Mouse (Mus musculus) adrenal gland, postnatal 4 days (tissue): ENCODE results near the gene Aip. TPM values are rescaled to one million over a fixed set of nuclear protein-coding genes. Genes with fewer than 3 reads are reported as not detected.

Experiments
- DNase-seq, 2 experiments: peaks; one replicate each; pipeline ENCODE4 v3.0.0; 2021 to 2022; ENCODE audit warnings: low spot score in 2 of 2, mixed read lengths in 2 of 2
- long read RNA-seq, 2 experiments: library from polyadenylated mRNA; stranded (forward); transcript quantifications; one replicate each; pipeline ENCODE4 v2.0.0; 2021
- total RNA-seq, 2 experiments: library from RNA; stranded (reverse); gene quantifications; 2 replicates each; pipeline ENCODE4 v1.2.3; 2021

The Aip gene
- total RNA-seq: 10 to 100 TPM; 86.1 to 88.5 TPM
- long read RNA-seq, experiment 1, transcript Aip-201 (6 exons, 1,261 nt): major isoform, 65 of 74 reads
- long read RNA-seq, experiment 1, partial matches to known transcripts: 4 of 74 reads
- long read RNA-seq, experiment 1, other reads (novel, unspliced or antisense): 4 of 74 reads
- long read RNA-seq, experiment 2, transcript Aip-201 (6 exons, 1,261 nt): major isoform, 68 of 89 reads
- long read RNA-seq, experiment 2, partial matches to known transcripts: 7 of 89 reads
- long read RNA-seq, experiment 2, other reads (novel, unspliced or antisense): 10 of 89 reads

DNA sequence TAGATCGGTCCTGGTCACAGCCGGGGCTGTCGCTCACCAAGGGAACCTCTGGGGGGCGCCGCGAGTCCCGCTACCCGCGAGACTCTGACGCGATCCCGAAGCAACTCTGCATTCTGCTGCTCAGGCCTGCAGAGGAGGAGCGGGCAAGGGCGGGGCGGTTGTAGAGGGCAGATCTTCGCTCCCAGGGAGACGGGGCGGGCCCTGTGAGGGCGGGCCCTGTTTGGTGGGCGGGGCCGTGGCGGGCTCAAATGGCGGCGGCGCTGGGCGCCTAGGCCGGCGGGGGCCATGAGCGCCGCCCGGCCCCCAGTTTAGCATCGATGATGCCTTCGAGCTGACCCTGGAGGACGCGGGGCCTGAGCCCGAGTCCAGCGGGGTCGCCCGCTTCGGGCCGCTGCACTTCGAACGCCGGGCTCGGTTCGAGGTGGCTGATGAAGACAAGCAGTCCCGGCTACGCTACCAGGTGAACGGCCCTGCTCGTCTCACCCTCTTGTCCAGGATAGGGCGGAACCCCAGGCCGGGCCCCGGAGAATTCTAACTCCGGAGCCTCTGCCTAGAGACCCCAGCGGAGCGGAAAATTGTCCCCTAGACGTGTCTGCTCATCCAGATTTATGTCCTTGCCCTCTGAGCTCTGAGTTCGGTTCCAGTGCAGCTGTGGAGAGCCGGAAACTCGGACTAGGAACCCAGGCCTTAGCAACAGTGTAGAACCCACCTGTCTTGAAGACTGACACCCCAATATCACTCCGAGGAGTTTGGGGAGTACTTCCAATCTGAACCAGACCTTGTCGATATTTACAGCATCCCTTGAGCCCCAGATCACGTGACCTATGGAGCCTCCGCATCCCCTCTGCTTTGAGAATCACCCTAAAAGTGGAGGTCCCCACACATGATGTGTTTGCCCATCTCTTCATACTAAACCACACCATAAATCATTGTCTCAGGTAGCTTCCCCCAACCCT, at the start of gene Aip:
Gene Aip (minus strand): TSS at position 118 of the 956 bp plus-strand sequence.
- peak; percentile 88 to 98 for DNase-seq

GRCm38 (mm10) chr19:4172925-4173324, 47.3 kb upstream of the Aip start:
- DNase-seq: no peak

DNA sequence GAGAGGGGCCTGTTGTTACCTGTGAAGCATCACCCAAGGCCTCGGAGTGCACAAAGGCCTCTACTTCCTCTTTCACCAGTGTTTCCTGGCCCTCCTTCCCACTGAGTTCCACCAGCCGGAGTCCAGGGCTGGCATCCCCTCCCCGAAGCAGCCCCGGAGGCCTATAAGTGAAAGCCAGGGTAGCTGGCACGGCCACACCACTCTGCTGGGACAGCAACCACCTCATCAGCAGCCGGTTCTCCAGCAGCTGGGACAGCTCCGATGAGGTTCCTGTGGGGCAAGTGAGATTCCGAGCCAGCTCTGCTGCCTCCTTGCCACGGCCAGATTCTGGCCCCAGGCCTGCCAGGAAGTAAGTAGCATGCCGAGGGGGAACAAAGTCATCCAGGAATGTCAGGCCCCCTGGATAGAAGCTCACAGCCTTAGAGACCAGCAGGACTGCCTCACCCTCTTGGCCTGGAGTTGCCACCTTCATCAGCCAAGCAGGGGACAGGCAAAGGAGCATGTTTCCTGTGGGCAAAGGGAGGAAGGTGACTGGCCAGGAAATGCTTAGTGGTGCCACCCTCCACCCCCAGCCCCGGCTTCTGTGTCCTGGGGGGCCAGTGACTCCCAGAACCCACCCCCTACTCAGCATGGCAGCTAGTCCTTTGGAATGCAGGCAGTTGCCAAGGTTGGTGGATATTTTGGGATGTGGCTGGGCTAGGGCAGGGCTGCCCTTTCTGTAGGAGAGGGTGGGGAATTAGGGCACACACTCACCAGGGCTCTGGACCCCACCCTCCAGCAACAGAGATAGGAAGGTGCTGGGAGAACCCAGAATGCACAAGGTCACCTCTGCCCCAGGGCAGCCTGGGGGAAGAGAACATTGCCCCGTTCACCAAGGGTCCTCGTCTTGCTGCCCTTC, 46.0 kb upstream of the Aip start:
- no peak for DNase-seq

GRCm38 (mm10) chr19:4170723-4171392, 45.2 kb upstream of the Aip start:
- DNase-seq: no peak

DNA sequence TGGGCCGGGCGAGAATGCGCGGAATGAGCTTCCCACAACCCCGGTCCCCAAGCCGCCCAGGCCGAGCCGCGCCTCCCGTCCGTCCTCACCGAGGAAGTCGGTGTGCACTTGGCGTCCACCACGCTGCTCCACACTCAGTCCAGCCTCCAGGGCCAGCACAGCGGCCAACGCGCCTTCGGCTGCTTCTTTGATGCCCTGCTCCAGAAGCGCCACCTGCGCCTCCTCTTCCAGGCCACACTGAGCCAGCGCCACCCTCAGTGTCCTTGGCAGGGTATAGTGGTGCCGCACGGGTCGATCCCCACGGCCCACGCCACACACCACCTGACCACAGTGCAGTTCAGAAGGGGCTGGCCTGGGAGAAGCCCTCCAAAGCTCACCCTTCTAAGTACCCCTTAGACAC, 44.2 kb upstream of the Aip start:
- DNase-seq: no peak

GRCm38 (mm10) chr19:4169378-4169784, 43.7 kb upstream of the Aip start:
- peak; percentile 99 for DNase-seq

GRCm38 (mm10) chr19:4166678-4167476, 41.2 kb upstream of the Aip start:
- DNase-seq: no peak

DNA sequence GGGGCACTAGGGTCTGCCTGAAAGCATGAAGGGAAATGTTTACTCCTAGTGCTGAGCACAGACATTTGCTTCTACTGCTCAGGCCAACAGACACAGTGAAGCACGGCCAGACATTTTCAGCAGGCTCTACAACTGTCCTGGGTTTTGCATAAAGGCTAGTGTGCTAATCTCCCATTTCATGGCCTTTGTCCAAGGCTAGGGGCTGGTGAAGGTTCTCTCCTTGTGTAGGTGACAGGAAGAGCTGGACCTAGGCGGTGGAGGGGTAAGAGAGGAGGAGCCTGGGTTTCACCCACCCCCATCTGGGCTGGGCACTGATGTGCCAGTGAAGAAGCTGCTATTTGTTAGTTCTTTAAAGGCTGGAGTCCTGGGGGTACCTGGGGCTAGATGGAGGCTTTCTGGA, 39.1 kb upstream of the Aip start:
- DNase-seq: no peak

DNA sequence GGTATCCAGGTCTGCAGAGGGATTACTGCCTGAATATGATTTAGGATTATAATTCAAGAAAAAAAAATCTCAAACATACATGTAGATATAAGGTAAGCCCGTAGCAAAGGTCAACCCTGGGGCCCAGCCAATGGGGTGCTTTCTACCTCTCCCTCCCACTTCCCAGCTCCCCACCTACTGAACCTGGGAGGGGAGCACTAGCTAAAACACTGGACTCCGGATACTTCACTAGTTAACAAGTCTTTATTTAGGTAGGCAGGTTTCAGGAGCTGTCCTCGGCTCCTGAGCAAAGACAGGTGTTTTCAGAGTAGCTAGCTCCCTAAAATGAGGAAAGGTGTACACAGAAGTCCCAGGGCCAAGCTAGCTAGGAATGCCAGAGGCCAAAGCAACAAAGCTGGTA, 38.4 kb upstream of the Aip start:
- no peak for DNase-seq

DNA sequence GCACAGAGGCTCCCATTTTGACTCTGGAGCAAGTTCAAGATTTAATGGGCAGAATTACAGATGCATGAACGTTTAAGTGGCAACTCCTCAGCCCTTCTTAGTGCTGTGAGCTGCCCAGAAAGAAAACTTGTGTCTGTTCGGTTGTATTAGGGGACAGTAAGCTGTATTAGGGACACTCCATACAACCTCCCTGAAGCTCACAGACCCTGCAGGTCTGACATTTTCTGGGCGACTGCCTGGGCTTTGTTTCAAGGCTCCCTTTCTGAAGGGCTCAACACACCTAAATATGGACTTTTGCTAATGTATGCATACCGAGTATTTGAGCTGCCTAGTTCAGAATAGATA, 37.9 kb upstream of the Aip start:
- DNase-seq: no peak

DNA sequence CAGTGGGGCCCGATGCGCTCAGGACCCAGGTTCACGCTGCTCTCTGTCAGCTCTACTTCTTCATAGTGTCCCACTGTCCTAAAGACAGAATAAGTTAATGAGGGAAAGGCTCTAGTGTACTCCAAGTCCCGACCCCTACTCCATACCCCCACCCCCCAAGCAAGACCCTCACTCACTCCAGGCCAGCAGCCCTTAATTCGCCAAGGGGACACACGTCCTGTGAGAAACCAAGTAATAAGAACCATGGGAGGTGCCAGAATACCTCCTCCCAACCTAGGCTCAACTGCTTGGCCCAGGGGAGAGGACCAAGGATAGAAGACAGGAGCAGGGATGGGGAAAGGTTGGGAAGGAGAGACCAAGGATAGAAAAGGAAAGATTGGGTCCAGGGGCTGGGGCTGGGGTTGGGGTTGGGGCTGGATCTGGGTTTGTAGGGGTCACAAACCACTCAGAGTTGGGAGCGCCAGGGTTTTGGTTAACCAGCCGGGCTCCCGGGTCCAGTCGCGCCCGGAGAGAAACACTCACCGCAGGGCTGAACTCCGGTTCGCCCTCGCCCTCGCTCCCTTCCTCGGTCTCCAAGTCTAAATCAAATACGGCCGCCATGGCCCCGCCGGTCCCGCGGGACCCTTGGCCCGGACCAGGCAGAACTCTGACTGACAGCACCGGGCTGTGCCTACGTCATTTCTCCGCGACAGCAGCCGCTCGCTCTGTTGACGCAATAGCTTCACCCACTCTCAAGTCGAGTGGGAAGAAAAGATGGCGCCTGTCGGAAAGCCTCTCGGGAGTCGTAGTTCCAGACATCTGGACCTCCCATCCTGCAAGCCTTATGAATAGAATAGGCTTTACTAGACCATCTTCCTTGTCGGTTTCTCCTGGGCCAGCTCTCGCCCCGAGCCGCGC, 37.2 kb upstream of the Aip start, which contains the start of gene Rps6kb2:
Gene Rps6kb2 (minus strand): TSS at position 709 of the 897 bp plus-strand sequence.
- peak; percentile 87 to 90 for DNase-seq

DNA sequence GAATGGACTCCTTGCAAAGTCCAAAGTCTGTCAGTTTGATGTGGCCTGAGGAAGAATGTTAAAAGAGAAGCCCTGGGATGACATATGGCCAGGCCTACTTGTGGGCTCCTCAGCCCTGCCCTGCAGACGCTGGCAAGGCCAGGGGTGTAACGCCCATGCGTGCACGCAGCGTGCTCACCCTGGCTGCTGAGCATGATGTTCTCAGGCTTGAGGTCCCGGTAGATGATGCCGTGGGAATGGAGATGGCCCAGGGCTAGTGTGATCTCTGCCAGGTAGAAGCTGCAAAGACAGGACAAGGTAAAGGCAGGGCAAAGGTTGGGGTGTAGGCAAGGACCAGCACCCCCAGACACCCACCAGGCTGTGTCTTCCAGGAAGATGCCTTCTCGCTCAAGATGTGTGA, 33.4 kb upstream of the Aip start:
- DNase-seq: no peak

DNA sequence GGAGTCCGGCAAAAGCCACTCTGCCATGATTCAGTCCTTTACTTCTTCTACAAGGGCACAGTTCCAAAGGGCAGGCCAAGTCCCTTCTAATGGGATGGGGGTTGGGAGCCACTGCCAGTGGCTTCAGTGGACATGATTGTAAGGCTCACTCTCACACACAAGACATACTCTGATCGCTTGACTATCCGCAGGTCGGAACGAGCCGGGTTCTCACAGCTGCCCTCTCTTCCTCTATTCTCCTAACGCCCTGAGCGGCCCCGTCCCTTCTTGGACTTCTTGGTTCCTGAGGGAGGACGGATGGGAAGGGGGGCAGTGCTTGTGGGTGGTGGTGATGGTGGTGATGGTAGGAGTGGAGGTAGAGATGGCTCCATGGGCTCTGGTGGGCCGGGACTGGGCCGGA, 31.1 kb upstream of the Aip start:
- DNase-seq: no peak

GRCm38 (mm10) chr19:4156073-4156579, 30.5 kb upstream of the Aip start:
- DNase-seq: no peak

DNA sequence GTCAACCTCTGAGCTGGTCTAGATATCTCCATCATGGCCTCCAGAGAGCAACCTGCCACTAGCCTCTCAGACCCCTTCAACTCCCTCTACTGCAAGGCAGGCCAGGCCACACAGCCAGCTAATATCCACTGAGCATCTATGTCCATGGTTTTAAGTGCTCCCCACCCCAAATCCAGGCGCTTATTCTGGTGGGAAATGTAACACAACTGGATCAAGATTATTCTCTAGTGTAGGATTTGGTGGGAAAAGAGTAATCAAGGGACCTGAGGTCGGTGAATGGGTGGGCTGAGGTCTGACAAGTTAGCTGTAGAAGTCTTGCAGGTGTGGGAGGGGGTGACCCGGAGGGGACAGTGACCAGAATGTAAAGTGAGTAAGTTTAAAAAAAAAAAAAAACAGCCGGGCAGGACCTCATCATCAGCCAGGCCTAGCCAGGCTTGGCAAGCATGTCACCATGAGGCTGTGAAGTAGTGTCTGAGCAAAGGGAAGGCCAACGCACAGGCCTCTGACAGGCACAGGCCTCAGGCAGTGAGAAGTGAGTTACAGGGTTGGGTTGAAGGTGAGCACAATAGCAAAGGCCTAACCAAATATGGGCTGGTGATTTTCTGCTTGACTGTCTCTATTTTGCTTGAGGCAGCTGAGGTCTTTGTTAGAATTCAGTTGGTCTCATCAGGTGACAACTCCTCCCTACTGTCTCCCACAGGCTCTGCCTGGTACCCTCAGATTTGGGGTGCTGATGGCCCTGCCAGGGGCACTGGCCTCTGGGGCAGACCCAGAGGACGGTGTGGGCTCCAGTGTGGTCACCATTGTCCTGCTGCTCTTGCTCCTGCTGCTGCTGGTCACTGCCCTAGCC, 29.8 kb upstream of the Aip start:
- no peak for DNase-seq

GRCm38 (mm10) chr19:4154437-4155222, 29.0 kb upstream of the Aip start:
- DNase-seq: no peak

DNA sequence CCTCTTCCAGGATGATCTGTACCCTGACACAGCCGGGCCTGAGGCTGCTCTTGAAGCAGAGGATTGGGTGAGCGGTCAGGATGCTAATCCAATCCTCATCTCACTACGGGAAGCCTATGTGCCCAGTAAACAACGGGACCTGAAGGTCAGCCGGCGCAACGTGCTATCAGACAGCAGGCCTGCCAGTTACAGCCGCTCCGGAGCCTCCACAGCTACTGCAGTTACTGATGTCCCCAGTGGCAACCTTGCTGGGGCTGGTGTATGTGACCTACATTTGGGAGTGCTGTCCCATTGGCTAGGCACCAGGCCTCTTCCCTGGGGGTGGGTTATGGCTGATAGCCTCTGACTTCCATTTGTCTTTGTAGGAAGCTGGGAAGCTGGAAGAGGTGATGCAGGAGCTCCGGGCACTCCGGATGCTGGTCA, 27.6 kb upstream of the Aip start, which contains the start of gene Ptprcap:
Gene Ptprcap (plus strand): TSS at position 373 of the 423 bp plus-strand sequence.
- no peak for DNase-seq
